Mouse (Mus musculus) activated CD4-positive, CD25-positive, alpha-beta regulatory T cell (primary cell): ENCODE measurements around the gene Slc15a1. TPM values are rescaled to one million over a fixed set of nuclear protein-coding genes. Genes with fewer than 3 reads are reported as not detected.

Experiments
- polyA plus RNA-seq, 2 experiments: library from polyadenylated mRNA; unstranded; fragments of 100-300 nt; shearing (Covaris generic); gene quantifications; one replicate each; pipeline ENCODE4 v1.2.1; 2017

The Slc15a1 gene
- under 1 TPM; 0.10 to 0.66 TPM for polyA plus RNA-seq

DNA sequence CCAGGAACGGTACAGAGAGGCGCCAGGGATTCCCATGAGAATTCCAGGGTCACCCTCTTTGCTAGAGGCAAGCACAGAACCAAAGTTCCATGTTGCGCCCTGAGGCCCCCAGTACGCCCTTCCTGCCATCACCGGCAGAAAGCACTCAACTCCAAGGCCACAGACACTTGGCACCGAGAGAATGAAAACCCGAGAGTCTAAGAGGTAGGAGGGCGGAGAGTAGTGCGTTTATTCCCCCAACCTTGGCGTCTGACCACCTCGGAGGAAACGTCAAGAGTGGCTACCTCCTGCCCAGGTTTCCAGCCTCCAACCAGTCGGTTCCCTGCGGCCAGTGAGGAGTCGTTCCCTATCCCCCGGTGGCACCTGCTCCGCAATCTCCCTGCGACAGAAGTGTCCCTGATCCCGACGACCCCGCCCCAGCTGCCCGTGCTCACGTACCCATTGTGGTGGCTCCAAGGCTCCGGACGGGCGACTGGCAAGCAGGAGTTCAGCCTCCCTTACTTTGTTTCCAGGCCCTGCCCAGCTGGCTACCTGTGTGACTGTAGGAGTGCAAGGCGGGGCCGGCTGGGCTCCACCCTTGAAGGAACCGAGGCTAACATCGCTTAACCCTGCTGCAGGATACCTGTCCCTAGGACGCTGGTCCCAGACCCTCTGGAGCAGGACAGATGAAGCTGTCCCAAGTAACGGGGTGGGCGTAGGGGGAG, at the start of gene Slc15a1:
Gene Slc15a1 (minus strand): TSS at position 472 of the 704 bp plus-strand sequence.

Other genes with a start within 250 kb of the Slc15a1 start
- gene Stk24, start 125.2 kb downstream of the Slc15a1 start, polyA plus RNA-seq: 10 to 100 TPM; 28.8 to 32.7 TPM